Mouse (Mus musculus): Measurements from ENCODE around the gene Jund. TPM values are rescaled to one million over a fixed set of nuclear protein-coding genes. Genes with fewer than 3 reads are reported as not detected.

Jund gene
- polyA plus RNA-seq, 1 experiment from 2014 or later = 54.6 TPM

GRCm38 (mm10) chr8:70726721-70727120, 28.0 kb downstream of the Jund start:
- no peak overlapping the region for H3K4me2 ChIP-seq (ENCODE audit: low read length)
- H3K9ac ChIP-seq (replicated peaks; ENCODE audit: low read depth, low read length) = no peak overlapping the region
- WGBS = 48% methylated on average over 11 of the region's 11 CpGs
- H3K27me3 ChIP-seq (replicated peaks; ENCODE audit: control insufficient read depth, insufficient read depth, low read length) = peaks cover 21% of the 10 kb centered on the region
- H3K4me1 ChIP-seq (replicated peaks; ENCODE audit: control insufficient read depth, insufficient read depth, low read length) = peaks cover 3% of the 10 kb centered on the region; the same call in 1 of the 2 replicates
- no peaks in the 10 kb centered on the region for H3K9me3 ChIP-seq (ENCODE audit: control insufficient read depth, low read length)
- no peak overlapping the region for H3K27ac ChIP-seq (ENCODE audit: low read length)
- no peak overlapping the region for H3K4me3 ChIP-seq (replicated peaks; ENCODE audit: low read length)
- ATAC-seq = no peak
- H3K36me3 ChIP-seq (ENCODE audit: control insufficient read depth, insufficient read depth) = no peaks in the 10 kb centered on the region

GRCm38 (mm10) chr8:70729808-70730475, 31.2 kb downstream of the Jund start:
- peak overlapping the region; percentile 27; the same call in 1 of the 2 replicates for H3K4me2 ChIP-seq (ENCODE audit: low read length)
- H3K4me1 ChIP-seq (replicated peaks; ENCODE audit: control insufficient read depth, insufficient read depth, low read length) = peaks cover 3% of the 10 kb centered on the region; the same call in 1 of the 2 replicates
- 5% methylated on average over 34 of the region's 34 CpGs for WGBS
- H3K27ac ChIP-seq (ENCODE audit: low read length) = no peak overlapping the region
- H3K27me3 ChIP-seq (replicated peaks; ENCODE audit: control insufficient read depth, insufficient read depth, low read length) = peaks cover 23% of the 10 kb centered on the region
- no peak overlapping the region for H3K4me3 ChIP-seq (replicated peaks; ENCODE audit: low read length)
- ATAC-seq = no peak
- H3K9ac ChIP-seq (replicated peaks; ENCODE audit: low read depth, low read length) = no peak overlapping the region
- H3K36me3 ChIP-seq (ENCODE audit: control insufficient read depth, insufficient read depth) = no peaks in the 10 kb centered on the region
- H3K9me3 ChIP-seq (ENCODE audit: control insufficient read depth, low read length) = no peaks in the 10 kb centered on the region

- Histone ChIP-seq H3K4me3 (replicated peaks; ENCODE audit: low read length) (no peak overlapping the region), H3K4me2 (ENCODE audit: low read length) (no peak overlapping the region), H3K27ac (ENCODE audit: low read length) (no peak overlapping the region), H3K27me3 (replicated peaks; ENCODE audit: control insufficient read depth, insufficient read depth, low read length) (peaks cover 23% of the 10 kb centered on the region), H3K9ac (replicated peaks; ENCODE audit: low read depth, low read length) (no peak overlapping the region), H3K4me1 (replicated peaks; ENCODE audit: control insufficient read depth, insufficient read depth, low read length) (peaks cover 3% of the 10 kb centered on the region; the same call in 1 of the 2 replicates), H3K36me3 (ENCODE audit: control insufficient read depth, insufficient read depth) (no peaks in the 10 kb centered on the region), H3K9me3 (ENCODE audit: control insufficient read depth, low read length) (no peaks in the 10 kb centered on the region)
- 86% methylated on average over 4 of the region's 4 CpGs for WGBS
- no peak for ATAC-seq
Measured at GRCm38 (mm10) chr8:70730956-70731355, 32.2 kb downstream of the Jund start.

- H3K4me2 ChIP-seq (ENCODE audit: low read length) = no peak overlapping the region
- ATAC-seq = no peak
- H3K27ac ChIP-seq (ENCODE audit: low read length) = no peak overlapping the region
- no peaks in the 10 kb centered on the region for H3K36me3 ChIP-seq (ENCODE audit: control insufficient read depth, insufficient read depth)
- whole genome bisulfite sequencing = 73% methylated on average over 5 of the region's 5 CpGs
- H3K4me3 ChIP-seq (replicated peaks; ENCODE audit: low read length) = no peak overlapping the region
- H3K9ac ChIP-seq (replicated peaks; ENCODE audit: low read depth, low read length) = no peak overlapping the region
- H3K27me3 ChIP-seq (replicated peaks; ENCODE audit: control insufficient read depth, insufficient read depth, low read length) = peaks cover 24% of the 10 kb centered on the region
- H3K4me1 ChIP-seq (replicated peaks; ENCODE audit: control insufficient read depth, insufficient read depth, low read length) = no peaks in the 10 kb centered on the region
- no peaks in the 10 kb centered on the region for H3K9me3 ChIP-seq (ENCODE audit: control insufficient read depth, low read length)
Measured at GRCm38 (mm10) chr8:70737705-70738104, 39.0 kb downstream of the Jund start.

GRCm38 (mm10) chr8:70738211-70738610, 39.5 kb downstream of the Jund start:
- H3K36me3 ChIP-seq (ENCODE audit: control insufficient read depth, insufficient read depth) = no peaks in the 10 kb centered on the region
- no peak overlapping the region for H3K4me3 ChIP-seq (replicated peaks; ENCODE audit: low read length)
- H3K4me1 ChIP-seq (replicated peaks; ENCODE audit: control insufficient read depth, insufficient read depth, low read length) = peaks cover 4% of the 10 kb centered on the region
- H3K27me3 ChIP-seq (replicated peaks; ENCODE audit: control insufficient read depth, insufficient read depth, low read length) = peaks cover 29% of the 10 kb centered on the region
- H3K9ac ChIP-seq (replicated peaks; ENCODE audit: low read depth, low read length) = no peak overlapping the region
- no peaks in the 10 kb centered on the region for H3K9me3 ChIP-seq (ENCODE audit: control insufficient read depth, low read length)
- 79% methylated on average over 3 of the region's 3 CpGs for WGBS
- ATAC-seq = no peak
- H3K4me2 ChIP-seq (ENCODE audit: low read length) = no peak overlapping the region
- H3K27ac ChIP-seq (ENCODE audit: low read length) = no peak overlapping the region

GRCm38 (mm10) chr8:70741661-70742060, 42.9 kb downstream of the Jund start:
- Histone ChIP-seq H3K4me1 (replicated peaks; ENCODE audit: control insufficient read depth, insufficient read depth, low read length) (peaks cover 15% of the 10 kb centered on the region), H3K9ac (replicated peaks; ENCODE audit: low read depth, low read length) (no peak overlapping the region), H3K27ac (ENCODE audit: low read length) (no peak overlapping the region), H3K9me3 (ENCODE audit: control insufficient read depth, low read length) (no peaks in the 10 kb centered on the region; the same call in 1 of the 2 replicates), H3K36me3 (ENCODE audit: control insufficient read depth, insufficient read depth) (no peaks in the 10 kb centered on the region), H3K4me3 (replicated peaks; ENCODE audit: low read length) (no peak overlapping the region), H3K27me3 (replicated peaks; ENCODE audit: control insufficient read depth, insufficient read depth, low read length) (peaks cover 53% of the 10 kb centered on the region), H3K4me2 (ENCODE audit: low read length) (no peak overlapping the region)
- WGBS = 56% methylated on average over 5 of the region's 5 CpGs
- ATAC-seq = no peak

GRCm38 (mm10) chr8:70742176-70742575, 43.4 kb downstream of the Jund start:
- Histone ChIP-seq H3K9ac (replicated peaks; ENCODE audit: low read depth, low read length) (no peak overlapping the region), H3K27ac (ENCODE audit: low read length) (no peak overlapping the region), H3K4me2 (ENCODE audit: low read length) (no peak overlapping the region), H3K4me3 (replicated peaks; ENCODE audit: low read length) (no peak overlapping the region), H3K36me3 (ENCODE audit: control insufficient read depth, insufficient read depth) (no peaks in the 10 kb centered on the region), H3K27me3 (replicated peaks; ENCODE audit: control insufficient read depth, insufficient read depth, low read length) (peaks cover 53% of the 10 kb centered on the region), H3K4me1 (replicated peaks; ENCODE audit: control insufficient read depth, insufficient read depth, low read length) (peaks cover 15% of the 10 kb centered on the region), H3K9me3 (ENCODE audit: control insufficient read depth, low read length) (no peaks in the 10 kb centered on the region; the same call in 1 of the 2 replicates)
- WGBS = 78% methylated on average over 11 of the region's 11 CpGs
- no peak for ATAC-seq

GRCm38 (mm10) chr8:70742981-70743655, 44.4 kb downstream of the Jund start:
- Histone ChIP-seq H3K4me1 (replicated peaks; ENCODE audit: control insufficient read depth, insufficient read depth, low read length) (peaks cover 15% of the 10 kb centered on the region), H3K27ac (ENCODE audit: low read length) (no peak overlapping the region), H3K36me3 (ENCODE audit: control insufficient read depth, insufficient read depth) (no peaks in the 10 kb centered on the region), H3K4me2 (ENCODE audit: low read length) (peak overlapping the region; percentile 32), H3K9ac (replicated peaks; ENCODE audit: low read depth, low read length) (peak overlapping the region; percentile 42), H3K4me3 (replicated peaks; ENCODE audit: low read length) (peak overlapping the region; percentile 20), H3K27me3 (replicated peaks; ENCODE audit: control insufficient read depth, insufficient read depth, low read length) (peaks cover 57% of the 10 kb centered on the region), H3K9me3 (ENCODE audit: control insufficient read depth, low read length) (no peaks in the 10 kb centered on the region; the same call in 1 of the 2 replicates)
- WGBS = 2% methylated on average over 38 of the region's 38 CpGs
- ATAC-seq = no peak

GRCm38 (mm10) chr8:70743656-70744590, 45.2 kb downstream of the Jund start:
- Histone ChIP-seq H3K27me3 (replicated peaks; ENCODE audit: control insufficient read depth, insufficient read depth, low read length) (peaks cover 57% of the 10 kb centered on the region), H3K36me3 (ENCODE audit: control insufficient read depth, insufficient read depth) (no peaks in the 10 kb centered on the region), H3K4me3 (replicated peaks; ENCODE audit: low read length) (peak overlapping the region; percentile 41), H3K9ac (replicated peaks; ENCODE audit: low read depth, low read length) (peak overlapping the region; percentile 46; the same call in 1 of the 2 replicates), H3K27ac (ENCODE audit: low read length) (no peak overlapping the region), H3K4me2 (ENCODE audit: low read length) (peak overlapping the region; percentile 61), H3K9me3 (ENCODE audit: control insufficient read depth, low read length) (no peaks in the 10 kb centered on the region; the same call in 1 of the 2 replicates), H3K4me1 (replicated peaks; ENCODE audit: control insufficient read depth, insufficient read depth, low read length) (peaks cover 15% of the 10 kb centered on the region)
- ATAC-seq = 0 out of 2 replicates have a peak, but pooled peaks have one; percentile 22
- WGBS = 5% methylated on average over 48 of the region's 48 CpGs

Data from forebrain, embryonic 16.5 days (tissue).